Mouse (Mus musculus) layer of hippocampus, adult 9-10 months (tissue): ENCODE results near the gene Trp53i11.

Experiments
- DNase-seq: peaks from one replicate; pipeline ENCODE4 v3.0.0; 2022; ENCODE audit warnings: low spot score

Gene Trp53i11

GRCm38 (mm10) chr2:93187323-93187996, at the start of gene Trp53i11:
TSS of gene Trp53i11 (plus strand) at chr2:93187548.
- no peak for DNase-seq

DNA sequence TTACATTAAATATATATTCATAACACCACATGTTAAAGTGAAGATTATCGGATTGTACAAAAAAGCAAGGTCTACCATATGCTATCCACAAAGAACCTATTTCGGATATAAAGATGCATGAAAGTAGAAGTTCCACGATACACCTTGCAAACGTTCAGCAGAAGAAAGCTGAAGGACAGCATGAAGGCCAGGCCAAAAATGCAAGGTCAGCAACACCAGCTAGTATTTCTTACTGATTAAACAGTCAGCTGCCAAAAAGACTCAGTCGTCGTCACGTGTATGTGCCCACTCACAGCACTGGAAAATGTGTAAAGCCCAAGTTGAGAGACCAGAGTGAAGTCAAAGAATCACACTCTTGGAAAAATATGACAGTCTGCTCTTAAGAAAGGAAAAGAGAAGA, 47.9 kb upstream of the Trp53i11 start:
- DNase-seq = no peak

DNA sequence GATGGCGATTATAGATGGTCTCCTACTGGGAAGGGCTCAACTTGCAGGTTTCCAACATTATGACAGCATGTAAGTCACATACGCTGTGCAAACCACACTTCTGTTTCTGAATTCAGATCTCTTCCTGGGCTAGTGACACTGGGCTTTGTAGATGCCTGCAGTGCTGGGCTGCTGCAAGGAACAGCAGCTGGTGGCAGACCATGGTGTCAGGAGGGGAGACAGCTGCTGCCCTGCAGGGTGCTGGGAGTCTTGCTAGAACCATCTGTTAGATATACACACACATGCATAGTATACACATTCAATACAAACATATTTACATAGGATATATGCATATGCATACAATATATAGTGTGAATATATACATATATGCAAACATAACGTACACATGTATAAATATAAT, 46.0 kb upstream of the Trp53i11 start:
- no peak for DNase-seq

- DNase-seq = no peak
These were observed 44.7 kb upstream of the Trp53i11 start for GRCm38 (mm10) chr2:93142616-93143015.

DNA sequence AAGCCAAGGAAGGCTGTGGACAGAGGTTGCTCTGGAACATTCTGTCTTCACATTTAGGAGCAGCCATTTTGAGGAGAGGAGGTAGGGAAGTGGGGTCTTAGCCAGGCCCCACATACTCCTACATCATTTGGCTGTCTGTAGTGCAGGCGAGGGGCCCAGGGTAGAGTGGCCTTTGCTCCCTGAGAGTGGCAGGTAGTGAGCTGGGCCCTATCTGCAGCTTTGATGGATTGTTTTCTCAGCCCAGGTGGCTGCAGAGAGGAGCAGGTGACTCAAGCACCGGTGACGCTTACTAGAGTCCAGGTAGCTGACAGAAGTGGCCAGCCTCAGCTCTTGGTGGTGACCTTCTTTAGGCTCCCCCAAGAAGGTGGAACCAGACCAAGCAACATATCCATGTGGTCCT, 43.2 kb upstream of the Trp53i11 start:
- no peak for DNase-seq

GRCm38 (mm10) chr2:93150009-93150408, 37.3 kb upstream of the Trp53i11 start:
- no peak for DNase-seq

GRCm38 (mm10) chr2:93150673-93151450, 36.5 kb upstream of the Trp53i11 start:
- no peak for DNase-seq

GRCm38 (mm10) chr2:93152191-93152601, 35.2 kb upstream of the Trp53i11 start:
- DNase-seq = no peak

DNA sequence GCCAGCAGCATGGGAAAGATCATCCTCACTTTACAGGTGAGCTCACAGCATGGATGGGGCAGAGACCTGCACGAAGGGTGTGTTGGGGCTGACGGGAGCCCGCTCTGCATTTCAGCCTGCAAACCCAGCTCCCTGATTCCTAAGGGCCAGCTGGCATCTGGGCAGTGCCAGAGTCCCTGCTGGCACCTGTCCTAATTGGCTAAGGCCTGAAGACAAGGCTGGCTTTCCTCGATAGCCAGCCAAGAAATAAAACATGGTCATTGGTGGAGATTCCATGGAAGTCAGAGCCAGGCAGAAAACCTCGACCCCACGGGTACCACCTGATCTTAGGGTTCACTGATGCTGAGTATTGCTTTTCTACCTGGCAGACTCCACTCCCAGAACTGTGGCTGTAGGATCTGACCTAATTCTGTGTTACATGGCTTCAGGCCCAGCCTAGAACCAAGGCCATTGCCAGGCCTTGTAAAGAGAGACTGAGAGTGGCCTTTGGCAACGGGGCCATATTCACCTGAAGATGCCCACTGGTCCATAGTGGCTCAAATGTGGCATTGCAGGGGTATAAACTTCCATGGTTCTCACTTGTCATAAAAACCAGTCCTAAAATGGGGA, 34.4 kb upstream of the Trp53i11 start:
- no peak for DNase-seq

GRCm38 (mm10) chr2:93153833-93154232, 33.5 kb upstream of the Trp53i11 start:
- no peak for DNase-seq

DNA sequence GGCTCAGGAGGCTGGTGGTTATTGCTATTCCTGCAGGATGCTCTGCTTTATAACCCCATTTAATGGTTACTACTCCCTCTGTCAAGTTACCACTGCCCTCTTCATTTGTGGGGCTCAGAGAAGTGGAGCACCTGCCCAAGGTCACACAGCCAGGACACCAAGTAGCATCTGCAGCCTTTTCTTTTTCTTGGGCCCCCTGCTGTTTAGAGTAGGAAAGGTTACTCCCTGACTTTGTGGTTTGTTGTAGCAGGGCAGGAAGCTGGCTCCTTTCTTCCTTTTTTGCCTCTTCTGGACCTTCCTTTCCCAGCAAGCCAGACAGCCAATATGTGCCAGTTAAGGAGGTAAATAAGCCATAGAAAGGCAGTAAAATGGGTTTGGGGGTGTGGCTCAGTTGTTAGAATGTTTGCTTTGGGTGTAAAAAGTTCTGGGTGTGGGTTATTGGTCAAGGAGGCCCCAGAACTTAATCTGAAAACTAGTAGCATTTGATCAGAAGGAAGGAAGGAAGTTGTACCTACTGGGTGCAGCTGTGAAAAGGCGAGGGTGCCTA, 32.8 kb upstream of the Trp53i11 start:
- DNase-seq = no peak

- no peak for DNase-seq
These were observed 26.8 kb upstream of the Trp53i11 start for GRCm38 (mm10) chr2:93160467-93161035.

DNA sequence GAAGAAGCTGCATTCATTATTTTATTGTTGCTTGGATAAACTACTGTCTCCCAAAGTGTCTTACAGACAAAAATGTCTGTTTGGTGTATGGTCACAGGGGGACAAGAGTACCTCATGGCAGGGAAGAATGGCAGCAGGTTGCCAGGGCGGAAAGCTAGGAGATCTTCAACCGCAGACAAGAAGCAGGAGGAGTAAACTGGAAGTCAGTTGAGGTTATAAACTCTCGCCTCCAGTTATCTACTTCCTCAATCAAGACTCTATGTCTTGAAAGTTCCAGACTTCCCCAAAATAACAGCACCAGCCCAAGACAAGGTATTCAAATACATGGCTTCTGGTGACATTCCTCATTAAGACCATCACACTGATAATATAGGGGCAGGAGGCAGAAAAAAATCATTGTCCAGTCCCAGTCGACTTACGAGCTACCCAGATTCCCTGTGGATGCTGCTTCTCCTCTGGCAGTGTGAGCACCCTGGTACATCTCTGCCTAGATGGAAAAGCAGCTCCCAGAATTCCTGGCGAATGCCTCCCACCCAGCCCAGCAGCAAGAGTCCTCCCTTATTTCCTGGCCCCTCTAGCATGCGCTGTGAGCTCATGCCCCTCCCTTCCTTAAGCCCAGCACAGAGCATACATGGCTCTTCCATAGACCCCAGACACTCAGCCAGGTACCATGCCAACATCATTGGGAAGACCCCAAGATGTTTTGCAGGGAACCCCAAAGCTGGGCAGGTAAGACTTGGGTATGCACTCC, 25.3 kb upstream of the Trp53i11 start:
- DNase-seq = no peak

DNA sequence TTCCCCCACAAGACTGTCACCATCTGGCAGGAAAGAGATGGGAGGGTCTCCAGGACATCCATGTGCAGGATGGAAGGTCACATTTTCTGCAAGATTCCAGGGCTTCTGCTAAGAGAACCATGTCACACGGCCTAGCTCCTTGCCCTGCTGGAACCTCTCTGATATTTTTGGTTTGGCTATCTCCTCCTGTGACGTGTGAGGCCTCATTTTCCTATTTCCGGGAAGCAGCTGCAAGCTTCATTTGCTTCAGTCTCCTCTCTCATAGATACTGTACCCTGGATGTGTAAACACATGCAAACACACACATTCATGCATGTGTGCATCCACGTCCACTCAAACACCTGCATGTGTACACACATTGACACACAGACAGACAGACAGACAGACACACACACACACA, 24.6 kb upstream of the Trp53i11 start:
- DNase-seq = no peak

GRCm38 (mm10) chr2:93163317-93163716, 24.0 kb upstream of the Trp53i11 start:
- DNase-seq = no peak

DNA sequence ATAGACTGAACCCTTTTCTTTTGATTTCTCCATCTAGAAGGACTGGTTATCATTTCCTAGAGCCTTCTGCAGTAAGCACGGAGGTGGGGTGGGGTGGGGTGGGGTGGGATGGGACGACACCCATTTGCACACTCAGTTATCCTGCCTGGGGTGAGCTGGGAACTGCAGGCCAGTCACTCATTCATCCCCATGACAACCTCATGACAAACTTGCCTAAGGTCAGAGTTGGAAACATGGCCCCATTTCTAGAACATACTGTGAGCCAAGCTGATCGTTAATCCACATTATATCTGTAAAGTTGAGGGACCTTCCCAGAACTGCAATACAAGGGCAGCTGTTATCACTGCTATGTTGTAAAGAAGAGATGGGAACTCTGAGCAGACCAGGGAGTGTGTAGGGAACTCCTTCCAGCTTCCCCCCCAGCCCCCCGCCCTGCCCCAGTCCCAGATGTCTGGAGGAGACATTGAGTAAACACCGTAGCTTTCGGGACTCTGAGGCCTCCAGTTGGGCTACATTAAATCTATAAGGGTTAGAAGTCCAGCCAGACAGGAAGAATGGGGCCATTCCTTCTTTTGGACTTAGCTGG, 23.5 kb upstream of the Trp53i11 start:
- DNase-seq = no peak

GRCm38 (mm10) chr2:93166295-93166694, 21.1 kb upstream of the Trp53i11 start:
- DNase-seq = no peak

GRCm38 (mm10) chr2:93166734-93167406, 20.5 kb upstream of the Trp53i11 start:
- DNase-seq = no peak

GRCm38 (mm10) chr2:93170156-93170844, 17.0 kb upstream of the Trp53i11 start:
- DNase-seq = no peak

GRCm38 (mm10) chr2:93170845-93171200, 16.5 kb upstream of the Trp53i11 start:
- no peak for DNase-seq
